Mouse (Mus musculus) forebrain, embryonic 10.5 days (tissue): ENCODE results near the gene Aifm1. TPM values are rescaled to one million over a fixed set of nuclear protein-coding genes. Genes with fewer than 3 reads are reported as not detected.
"Not testable (repeated sequence)": the region's sequence is repeated elsewhere in the genome, so short reads cannot be mapped to it uniquely, and the experiment has no call there.

Experiments used
- DNase-seq: peaks from one replicate; pipeline ENCODE4 v3.0.0-alpha.2; 2017; ENCODE audit warnings: low spot score; ENCODE audit errors: extremely low spot score
- H3K27ac ChIP-seq: fragments of 300-500 bp; sonication (generic); 2 replicates; pipeline ENCODE4 v1.5.1; 2016; ENCODE audit warnings: mild to moderate bottlenecking
- H3K27me3 ChIP-seq: fragments of 300-500 bp; sonication (generic); 2 replicates; pipeline ENCODE4 v1.6.1; 2016; ENCODE audit warnings: mild to moderate bottlenecking; ENCODE audit not compliant: poor library complexity, severe bottlenecking
- H3K36me3 ChIP-seq: fragments of 300-500 bp; sonication (generic); replicated peaks from 2 replicates; pipeline ENCODE4 v1.6.1; 2016; ENCODE audit warnings: mild to moderate bottlenecking, moderate library complexity
- H3K4me1 ChIP-seq: fragments of 300-500 bp; sonication (generic); 2 replicates; pipeline ENCODE4 v1.6.1; 2016
- H3K4me3 ChIP-seq: fragments of 300-500 bp; sonication (generic); 2 replicates; pipeline ENCODE4 v1.5.1; 2016; ENCODE audit warnings: mild to moderate bottlenecking, moderate library complexity
- H3K9me3 ChIP-seq: fragments of 300-500 bp; sonication (generic); 2 replicates; pipeline ENCODE4 v1.6.1; 2016; ENCODE audit warnings: mild to moderate bottlenecking, moderate library complexity
- WGBS: fragments of 180-500 bp; shearing (Covaris S2); methylation state at CpG from one replicate; pipeline ENCODE4 v1.1.7; 2016; 5-methylcytosine and 5-hydroxymethylcytosine counted together
- polyA plus RNA-seq: library from polyadenylated mRNA; unstranded; fragments of >200 nt; fragmentation: Nextera tagmentation; extraction: Ambion mirVana; gene quantifications from 2 replicates; pipeline ENCODE4 v1.2.1, GENCODE M21; 2016

The Aifm1 gene
- polyA plus RNA-seq, 1 experiment from 2014 or later: 85.4 TPM

DNA sequence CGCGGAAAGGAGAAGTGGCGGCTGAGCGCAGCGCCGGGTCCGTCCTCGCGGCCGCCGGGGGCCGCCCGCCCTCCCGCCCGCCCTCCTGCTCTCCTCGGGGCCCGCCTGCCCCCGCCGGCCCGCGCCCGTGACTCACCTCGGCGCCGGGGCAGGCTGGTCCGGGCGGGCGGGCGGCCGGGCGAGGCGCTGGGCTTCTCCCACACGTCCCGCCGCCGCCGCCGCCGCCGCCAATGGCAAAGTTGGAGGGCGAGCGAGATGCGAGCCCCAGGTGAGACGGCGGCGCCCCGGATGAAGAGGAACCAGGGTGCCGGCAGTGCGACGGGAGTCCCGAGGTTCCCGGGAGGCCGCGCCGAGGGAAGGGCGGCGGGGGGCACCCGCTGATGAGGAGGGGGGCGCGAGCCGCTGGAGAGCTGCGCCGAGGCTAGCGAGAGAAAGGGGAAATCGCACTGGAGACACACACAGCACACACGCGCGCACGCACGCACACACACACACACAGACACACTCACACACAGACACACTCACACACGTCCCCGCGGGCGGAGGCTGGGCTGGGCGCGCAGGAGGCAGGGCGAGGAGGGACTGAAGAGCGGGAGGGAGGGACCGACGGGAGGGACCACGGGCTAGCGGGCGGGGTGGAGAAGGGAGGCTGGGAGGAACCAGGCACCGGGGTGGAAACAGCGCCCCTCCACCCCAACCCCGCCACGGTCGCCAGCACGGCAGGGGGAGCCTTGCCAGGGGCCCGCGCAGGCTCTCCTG, 59.4 kb downstream of the Aifm1 start:
- peak; percentile 27 for DNase-seq
- H3K36me3 ChIP-seq: no peaks in the 10 kb centered on the region
- peak overlapping the region; percentile 56 for H3K27ac ChIP-seq
- H3K9me3 ChIP-seq: peaks cover 4% of the 10 kb centered on the region; the same call in 1 of the 2 replicates
- H3K4me3 ChIP-seq: peak overlapping the region; percentile 47
- H3K4me1 ChIP-seq: peaks cover 24% of the 10 kb centered on the region
- peaks cover 75% of the 10 kb centered on the region for H3K27me3 ChIP-seq
- WGBS: 28% methylated on average over 69 of the region's 91 CpGs

DNA sequence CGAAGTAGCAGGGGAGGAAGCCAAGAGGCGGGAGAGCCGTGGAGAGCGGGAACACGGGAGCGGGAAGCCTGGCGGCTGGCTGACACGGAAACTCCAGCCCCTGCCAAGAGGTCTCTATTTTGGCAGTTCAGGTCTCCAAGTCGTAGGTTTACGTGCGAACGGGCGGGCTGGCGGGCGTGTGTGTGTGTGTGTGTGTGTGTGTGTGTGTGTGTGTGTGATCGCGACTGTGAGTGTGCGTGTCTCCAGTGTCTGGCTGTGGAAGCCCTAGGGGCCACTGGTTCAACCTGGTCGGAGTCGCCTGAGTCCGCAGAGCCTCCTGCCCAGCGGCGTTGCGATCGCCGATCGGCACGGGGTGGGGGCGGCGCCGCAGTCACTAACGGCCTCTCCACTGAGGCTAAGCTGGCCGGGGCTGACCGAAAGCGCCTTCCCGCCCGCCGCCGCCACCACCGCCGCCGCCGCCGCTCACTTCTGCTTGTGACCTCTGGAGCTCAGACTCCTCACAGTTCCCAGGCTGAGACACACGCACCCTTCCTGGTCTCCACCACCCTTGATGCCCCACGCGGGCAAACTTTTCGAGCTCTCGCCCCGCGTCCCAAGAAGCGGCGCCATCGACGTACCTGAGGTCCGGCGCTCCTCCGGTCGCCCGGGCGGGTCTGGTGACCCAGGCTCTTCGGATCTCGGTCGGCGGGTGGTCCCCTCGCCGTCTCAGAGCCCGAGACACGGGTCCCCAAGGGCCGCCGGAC, 60.3 kb downstream of the Aifm1 start:
- WGBS: 23% methylated on average over 67 of the region's 71 CpGs
- H3K27me3 ChIP-seq: peaks cover 75% of the 10 kb centered on the region
- DNase-seq: peak; percentile 29
- peak overlapping the region; percentile 56 for H3K27ac ChIP-seq
- H3K9me3 ChIP-seq: peaks cover 4% of the 10 kb centered on the region; the same call in 1 of the 2 replicates
- H3K4me3 ChIP-seq: peak overlapping the region; percentile 47
- H3K4me1 ChIP-seq: peaks cover 24% of the 10 kb centered on the region
- no peaks in the 10 kb centered on the region for H3K36me3 ChIP-seq

DNA sequence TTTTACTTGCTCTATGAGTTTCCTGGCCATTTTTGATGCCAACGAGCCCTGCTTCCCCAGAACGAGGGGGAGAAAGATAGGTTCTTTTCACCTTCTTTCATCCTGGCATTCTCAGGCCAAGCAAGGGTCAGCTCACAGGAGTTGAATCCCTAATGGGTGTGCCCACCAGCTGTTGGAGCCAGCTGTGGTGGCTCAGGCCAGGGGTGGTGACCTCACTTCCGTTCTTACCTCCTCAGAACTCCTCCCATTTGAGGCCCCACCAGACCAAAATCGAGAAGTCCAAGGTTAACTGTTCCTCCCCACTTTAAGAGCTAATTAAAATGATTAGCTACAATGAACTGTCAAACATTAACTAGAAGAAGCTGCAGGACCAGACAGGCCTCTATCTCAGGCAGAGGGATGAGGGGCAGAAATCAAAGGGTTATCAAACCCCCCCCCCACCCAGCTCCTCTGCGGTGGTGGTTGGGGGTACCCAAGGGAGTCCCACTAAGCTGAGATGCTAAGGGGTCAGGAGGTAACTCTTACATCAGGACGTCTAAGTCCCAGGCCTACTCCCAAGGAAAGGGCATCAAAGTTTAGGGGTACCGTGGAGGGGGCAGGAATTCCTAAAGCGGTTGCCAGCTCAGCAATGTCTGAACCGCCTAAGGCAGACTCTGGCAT, 61.0 kb downstream of the Aifm1 start:
- Histone ChIP-seq H3K27ac (no peak overlapping the region), H3K4me1 (peaks cover 24% of the 10 kb centered on the region), H3K4me3 (peak overlapping the region; percentile 47), H3K9me3 (peaks cover 4% of the 10 kb centered on the region; the same call in 1 of the 2 replicates), H3K36me3 (no peaks in the 10 kb centered on the region), H3K27me3 (peaks cover 75% of the 10 kb centered on the region)
- no peak for DNase-seq
- WGBS: 32% methylated on average over 9 of the region's 9 CpGs

DNA sequence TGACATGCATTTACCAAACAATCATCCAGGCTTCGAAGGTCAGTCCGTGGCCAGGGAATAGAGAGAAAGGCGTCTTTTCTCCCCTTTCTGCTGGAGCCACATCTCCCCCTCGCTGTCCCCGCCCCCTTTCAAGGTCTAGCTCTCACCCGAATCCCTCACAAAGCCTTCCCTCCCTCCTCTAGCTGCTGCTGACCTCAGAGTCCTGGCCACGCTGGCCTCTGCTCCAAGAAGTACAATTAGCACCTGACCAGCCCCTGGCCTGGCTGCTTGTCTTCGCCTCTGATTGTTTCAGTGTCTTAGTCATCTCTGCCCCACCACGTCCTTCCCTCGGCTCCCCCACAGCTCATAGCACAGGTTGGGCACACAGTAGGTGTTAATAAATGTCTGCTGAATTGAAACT, 63.7 kb downstream of the Aifm1 start:
- Histone ChIP-seq H3K9me3 (peaks cover 4% of the 10 kb centered on the region; the same call in 1 of the 2 replicates), H3K4me1 (peaks cover 24% of the 10 kb centered on the region), H3K36me3 (no peaks in the 10 kb centered on the region), H3K4me3 (no peak overlapping the region), H3K27me3 (peaks cover 50% of the 10 kb centered on the region), H3K27ac (peak overlapping the region; percentile 44; the same call in 1 of the 2 replicates)
- 23% methylated on average over 10 of the region's 10 CpGs for WGBS
- peak; percentile 23 for DNase-seq

DNA sequence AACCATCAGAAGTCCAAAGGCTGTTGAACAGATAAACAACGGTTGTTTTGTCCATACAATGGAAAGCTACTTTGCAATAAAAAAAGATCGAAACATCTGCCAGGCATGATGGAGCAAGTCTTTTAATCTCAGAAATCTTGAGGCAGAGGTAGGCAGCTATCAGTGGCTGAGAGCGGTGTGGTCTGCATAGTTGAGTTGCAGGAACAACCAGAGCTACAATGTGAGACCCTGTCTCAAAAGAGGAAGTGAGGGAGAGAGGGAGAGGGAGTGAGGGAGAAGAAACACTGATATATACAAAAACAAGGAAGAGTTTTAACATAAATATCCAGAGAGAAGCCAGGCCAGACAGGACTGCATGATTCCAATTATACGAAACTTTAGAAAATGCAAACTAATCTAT, 68.7 kb downstream of the Aifm1 start:
- H3K4me1 ChIP-seq: peaks cover 6% of the 10 kb centered on the region
- H3K4me3 ChIP-seq: no peak overlapping the region
- no peaks in the 10 kb centered on the region for H3K9me3 ChIP-seq
- H3K27ac ChIP-seq: no peak overlapping the region
- no peak for DNase-seq
- H3K36me3 ChIP-seq: no peaks in the 10 kb centered on the region
- peaks cover under 1% of the 10 kb centered on the region; the same call in 1 of the 2 replicates for H3K27me3 ChIP-seq
- 89% methylated on average over 4 of the region's 4 CpGs for WGBS

DNA sequence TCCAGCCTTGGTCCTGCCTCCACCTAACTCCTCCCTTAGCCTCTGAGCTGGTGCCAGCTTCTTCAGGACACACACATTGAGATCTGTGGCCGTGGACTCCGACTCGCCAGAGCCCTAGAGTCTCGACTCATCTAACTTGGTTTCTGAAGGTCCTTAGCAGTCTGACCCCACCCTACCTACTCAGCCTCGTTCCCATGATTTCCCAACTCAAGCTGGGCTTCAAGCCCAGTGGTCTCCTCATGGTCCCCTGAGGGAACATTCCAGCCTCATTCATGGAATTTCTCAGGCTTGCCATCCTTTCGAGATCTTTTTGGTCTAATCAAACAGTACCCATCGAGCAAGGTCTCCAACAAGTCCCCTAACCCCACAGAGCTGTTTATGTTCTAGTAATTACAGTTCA, 71.4 kb downstream of the Aifm1 start:
- Histone ChIP-seq H3K27me3 (no peaks in the 10 kb centered on the region), H3K4me3 (no peak overlapping the region), H3K27ac (no peak overlapping the region), H3K4me1 (no peaks in the 10 kb centered on the region), H3K36me3 (no peaks in the 10 kb centered on the region), H3K9me3 (no peaks in the 10 kb centered on the region)
- WGBS: 84% methylated on average over 7 of the region's 7 CpGs
- no peak for DNase-seq

DNA sequence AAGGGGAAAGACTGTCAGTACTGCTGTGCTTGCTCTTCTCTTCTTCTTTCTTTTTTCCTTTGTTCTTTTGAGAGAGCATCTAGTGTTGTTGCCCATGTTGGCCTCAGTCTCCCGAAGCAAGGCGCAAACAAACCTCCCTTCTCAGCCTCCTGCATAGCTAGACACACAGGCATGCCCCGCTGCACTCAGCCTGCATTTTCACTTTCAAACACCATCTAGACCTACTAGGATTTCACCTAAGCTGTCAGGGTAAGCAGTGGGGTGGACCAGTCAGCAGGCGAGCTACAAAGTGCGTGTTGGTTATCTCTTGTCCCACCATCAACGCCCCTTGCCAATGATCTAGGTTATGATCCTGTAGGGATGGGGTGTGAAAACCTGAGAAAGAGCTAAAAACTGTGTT, 71.8 kb downstream of the Aifm1 start:
- no peaks in the 10 kb centered on the region for H3K27me3 ChIP-seq
- H3K4me1 ChIP-seq: no peaks in the 10 kb centered on the region
- H3K36me3 ChIP-seq: no peaks in the 10 kb centered on the region
- no peak overlapping the region for H3K27ac ChIP-seq
- no peak overlapping the region for H3K4me3 ChIP-seq
- no peaks in the 10 kb centered on the region for H3K9me3 ChIP-seq
- DNase-seq: no peak
- 85% methylated on average over 6 of the region's 6 CpGs for WGBS

DNA sequence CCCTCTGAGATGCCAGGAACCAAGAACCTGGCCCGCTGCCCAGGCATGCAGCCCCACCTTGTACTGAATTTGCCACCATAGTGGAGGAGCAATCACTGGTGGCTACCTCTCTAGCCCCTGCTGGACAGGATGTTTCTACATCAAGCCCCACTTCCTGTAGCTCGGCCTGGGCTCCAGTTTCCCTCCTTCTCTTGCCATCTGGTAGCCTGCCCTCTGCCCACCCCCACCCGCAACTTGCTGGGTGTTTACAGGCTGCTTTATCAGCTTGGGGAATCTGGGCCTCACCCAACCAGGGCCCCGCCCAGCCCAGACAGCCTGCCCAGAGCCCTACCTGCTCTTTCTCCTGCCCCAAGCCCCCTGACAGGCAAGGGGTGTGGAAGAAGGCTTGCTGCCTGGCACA, 74.3 kb downstream of the Aifm1 start:
- Histone ChIP-seq H3K36me3 (no peaks in the 10 kb centered on the region), H3K27me3 (no peaks in the 10 kb centered on the region), H3K4me1 (no peaks in the 10 kb centered on the region), H3K9me3 (no peaks in the 10 kb centered on the region), H3K27ac (no peak overlapping the region), H3K4me3 (no peak overlapping the region)
- WGBS: 71% methylated on average over 4 of the region's 4 CpGs
- DNase-seq: no peak

DNA sequence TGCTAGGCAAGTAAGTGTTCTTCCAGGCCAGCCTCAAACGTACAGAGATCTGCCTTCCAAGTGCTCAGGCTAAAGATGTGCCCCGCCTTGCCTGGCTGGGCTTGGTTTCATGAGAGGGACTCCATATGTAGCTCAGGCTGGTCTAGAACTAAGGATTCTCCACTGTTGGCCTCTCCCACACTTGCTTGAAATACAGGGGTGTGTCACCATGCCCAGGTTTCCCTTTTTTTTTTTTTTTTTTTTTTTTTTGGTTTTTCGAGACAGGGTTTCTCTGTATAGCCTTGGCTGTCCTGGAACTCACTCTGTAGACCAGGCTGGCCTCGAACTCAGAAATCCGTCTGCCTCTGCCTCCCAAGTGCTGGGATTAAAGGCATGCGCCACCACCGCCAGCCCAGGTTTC, 77.3 kb downstream of the Aifm1 start:
- H3K27me3 ChIP-seq, H3K4me3 ChIP-seq, H3K27ac ChIP-seq, H3K36me3 ChIP-seq, H3K4me1 ChIP-seq, DNase-seq, H3K9me3 ChIP-seq: not testable (repeated sequence)
- WGBS: 89% methylated on average over 6 of the region's 7 CpGs

DNA sequence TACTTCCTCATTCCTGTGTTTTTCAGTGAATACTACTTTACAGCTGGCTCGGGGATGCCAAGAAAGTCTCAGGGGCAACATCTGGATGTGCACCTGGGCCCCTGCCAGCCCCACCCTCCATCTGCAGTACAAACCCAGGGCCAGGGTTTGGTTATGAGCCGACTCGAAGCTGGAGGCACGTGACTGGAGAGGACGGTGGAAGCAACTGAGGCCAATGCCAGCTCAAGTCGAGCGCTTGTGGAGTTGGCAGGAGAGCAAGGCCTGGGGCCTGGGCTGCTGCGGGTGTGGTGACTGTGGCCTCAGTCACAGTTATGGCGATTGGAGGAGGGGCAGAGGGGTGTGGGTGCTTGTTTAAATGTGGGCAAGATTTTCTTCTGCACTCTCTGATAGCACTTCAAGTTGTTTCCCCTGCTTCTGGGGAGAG, 77.9 kb downstream of the Aifm1 start:
- Histone ChIP-seq H3K4me1 (peaks cover 7% of the 10 kb centered on the region), H3K36me3 (no peaks in the 10 kb centered on the region), H3K27me3 (no peaks in the 10 kb centered on the region), H3K27ac (no peak overlapping the region), H3K9me3 (no peaks in the 10 kb centered on the region), H3K4me3 (no peak overlapping the region)
- DNase-seq: no peak
- WGBS: 86% methylated on average over 9 of the region's 9 CpGs

DNA sequence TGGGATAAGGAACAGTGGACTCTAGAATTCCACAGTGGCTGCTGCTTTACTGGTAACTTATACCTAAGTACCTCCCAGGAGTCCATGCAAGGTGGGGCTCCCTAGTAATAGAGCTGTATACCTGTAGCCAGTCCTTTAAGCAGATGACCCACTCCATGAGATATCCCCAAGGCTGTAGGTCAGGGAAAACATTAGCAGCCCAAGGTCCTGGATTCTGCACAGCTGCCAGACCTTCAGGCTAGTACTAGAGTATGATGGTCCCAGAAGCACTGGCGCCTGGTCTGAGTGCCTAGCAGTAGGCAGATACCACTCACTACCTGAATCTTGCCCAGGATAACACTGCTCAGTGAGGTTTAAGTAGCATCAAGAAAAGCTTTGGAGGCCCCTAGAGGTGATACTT, 79.1 kb downstream of the Aifm1 start:
- Histone ChIP-seq H3K27ac (no peak overlapping the region), H3K4me1 (peaks cover 12% of the 10 kb centered on the region), H3K36me3 (no peaks in the 10 kb centered on the region), H3K27me3 (no peaks in the 10 kb centered on the region), H3K9me3 (no peaks in the 10 kb centered on the region), H3K4me3 (no peak overlapping the region)
- DNase-seq: no peak
- 90% methylated on average over 1 of the region's 1 CpGs for WGBS

DNA sequence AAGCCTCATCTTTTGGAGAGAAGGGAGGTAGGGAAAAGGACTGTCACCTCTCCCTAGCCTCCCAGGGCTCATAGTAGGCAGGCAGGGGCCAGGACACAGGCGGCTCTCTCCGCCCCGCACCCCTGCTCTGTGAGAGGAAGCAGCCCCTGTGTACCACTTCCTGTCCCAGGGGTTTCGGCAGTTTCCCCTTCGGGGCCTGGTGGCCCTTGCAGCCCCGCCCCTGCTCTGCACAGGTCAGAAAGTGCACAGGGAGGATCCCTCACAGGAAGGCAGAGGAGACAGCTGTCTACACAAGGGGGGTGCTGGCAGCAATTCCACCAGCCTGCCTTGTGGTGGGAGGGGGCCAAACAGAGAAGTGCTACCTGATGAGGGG, 79.8 kb downstream of the Aifm1 start:
- H3K9me3 ChIP-seq: no peaks in the 10 kb centered on the region
- WGBS: 29% methylated on average over 6 of the region's 6 CpGs
- H3K27me3 ChIP-seq: no peaks in the 10 kb centered on the region
- no peak for DNase-seq
- no peak overlapping the region for H3K27ac ChIP-seq
- H3K36me3 ChIP-seq: no peaks in the 10 kb centered on the region
- no peak overlapping the region for H3K4me3 ChIP-seq
- peaks cover 12% of the 10 kb centered on the region for H3K4me1 ChIP-seq
